Mouse (Mus musculus): ENCODE measurements around the gene Fbp1.
"Not testable (repeated sequence)": the region's sequence is repeated elsewhere in the genome, so short reads cannot be mapped to it uniquely, and the experiment has no call there.

Gene Fbp1

GRCm38 (mm10) chr13:62883925-62884324 lies 4.2 kb downstream of the Fbp1 start:
- no peak for DNase-seq (ENCODE audit: inconsistent ontology term)

- no peak for DNase-seq (ENCODE audit: inconsistent ontology term)
Observed at GRCm38 (mm10) chr13:62883436-62883835, 4.6 kb downstream of the Fbp1 start.

DNA sequence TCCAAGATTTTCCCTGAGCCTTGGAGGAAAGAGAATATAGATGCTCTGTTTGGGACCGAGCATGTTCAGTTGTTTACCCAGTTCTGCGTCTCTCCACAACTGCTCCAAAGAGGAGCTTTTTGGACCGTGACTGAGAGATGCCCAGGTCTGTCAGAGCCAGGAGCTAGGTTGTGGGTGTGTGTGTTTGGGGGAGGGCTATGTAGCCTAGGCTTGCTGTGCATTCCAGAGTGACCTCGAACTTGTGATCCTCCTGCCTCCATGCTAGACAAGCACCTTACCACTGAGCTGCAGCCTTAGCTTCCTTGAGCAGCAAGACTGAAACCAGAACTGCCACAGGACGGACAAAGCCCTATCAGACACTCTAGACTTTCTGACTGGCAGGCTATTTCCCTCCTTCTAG lies 5.2 kb downstream of the Fbp1 start:
- DNase-seq (ENCODE audit: inconsistent ontology term) = no peak

GRCm38 (mm10) chr13:62881336-62881735 lies 6.7 kb downstream of the Fbp1 start:
- no peak for DNase-seq (ENCODE audit: inconsistent ontology term)

- DNase-seq (ENCODE audit: inconsistent ontology term) = peak; percentile 48
Observed at GRCm38 (mm10) chr13:62879831-62880615, 8.1 kb downstream of the Fbp1 start.

DNA sequence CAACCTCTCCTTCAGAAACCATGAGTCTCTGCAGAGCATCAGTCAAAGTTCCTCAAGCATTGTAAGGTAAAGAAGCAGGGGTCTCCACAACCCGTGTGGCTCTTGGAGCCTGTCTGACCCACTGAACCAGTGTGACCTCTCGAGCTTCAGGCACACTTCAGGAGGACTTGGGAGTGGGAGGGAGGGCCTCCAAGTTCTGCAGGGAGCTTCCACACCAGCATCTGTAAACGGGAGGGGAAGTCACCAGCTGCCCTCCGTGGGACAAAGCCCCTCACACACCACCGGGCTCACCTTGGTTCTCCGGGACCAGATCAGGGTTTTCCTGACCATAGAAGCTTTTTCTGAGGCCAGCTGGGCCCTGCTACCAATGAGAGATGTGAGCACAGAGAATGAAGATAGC lies 8.7 kb downstream of the Fbp1 start:
- no peak for DNase-seq (ENCODE audit: inconsistent ontology term)

- DNase-seq (ENCODE audit: inconsistent ontology term) = no peak
Observed at GRCm38 (mm10) chr13:62877247-62877646, 10.8 kb downstream of the Fbp1 start.

- DNase-seq (ENCODE audit: inconsistent ontology term) = no peak
Observed at GRCm38 (mm10) chr13:62876111-62876510, 12.0 kb downstream of the Fbp1 start.

DNA sequence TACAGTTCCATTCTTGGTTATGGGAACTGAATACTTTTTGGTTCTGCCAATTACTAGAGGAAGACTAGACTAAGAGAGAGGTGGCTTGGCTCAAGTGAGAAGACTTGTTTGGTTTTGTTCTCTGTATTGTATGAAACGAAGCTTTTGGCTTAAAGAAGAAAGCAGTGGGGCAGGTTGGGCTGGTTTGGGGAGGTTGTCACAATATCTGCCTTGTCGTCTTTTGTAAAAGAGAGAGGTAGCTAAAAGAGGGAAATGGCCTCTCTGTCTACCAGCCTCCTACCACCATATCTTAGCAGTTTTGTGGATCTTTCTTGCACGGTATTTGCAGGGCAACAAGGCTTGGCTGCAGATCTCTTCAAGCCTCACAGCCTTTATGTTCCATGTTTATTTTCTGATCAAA lies 15.8 kb downstream of the Fbp1 start:
- no peak for DNase-seq (ENCODE audit: inconsistent ontology term)

GRCm38 (mm10) chr13:62870605-62871004 lies 17.5 kb downstream of the Fbp1 start:
- DNase-seq (ENCODE audit: inconsistent ontology term) = no peak

DNA sequence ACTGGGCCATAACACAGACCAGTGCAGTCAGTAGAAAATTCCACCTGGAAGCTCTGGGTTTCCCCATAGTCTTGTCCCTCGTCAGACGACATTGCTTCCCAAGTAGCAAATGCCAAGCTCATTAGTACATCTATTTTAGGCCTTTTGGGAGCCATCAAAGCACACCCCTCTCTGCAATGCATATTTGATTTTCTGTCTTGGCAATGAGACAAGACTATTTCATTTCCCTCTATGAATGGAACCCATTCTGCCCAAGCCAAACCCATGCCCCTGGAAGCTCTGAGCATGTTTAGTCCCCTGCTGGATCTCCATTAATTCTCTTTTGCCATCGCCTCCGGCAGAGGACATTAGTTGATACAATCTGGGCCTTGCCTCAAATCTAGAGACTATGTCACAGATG lies 21.3 kb downstream of the Fbp1 start:
- DNase-seq (ENCODE audit: inconsistent ontology term) = peak; percentile 88

- DNase-seq (ENCODE audit: inconsistent ontology term) = peak; percentile 41
Observed at GRCm38 (mm10) chr13:62865651-62866315, 22.3 kb downstream of the Fbp1 start.

DNA sequence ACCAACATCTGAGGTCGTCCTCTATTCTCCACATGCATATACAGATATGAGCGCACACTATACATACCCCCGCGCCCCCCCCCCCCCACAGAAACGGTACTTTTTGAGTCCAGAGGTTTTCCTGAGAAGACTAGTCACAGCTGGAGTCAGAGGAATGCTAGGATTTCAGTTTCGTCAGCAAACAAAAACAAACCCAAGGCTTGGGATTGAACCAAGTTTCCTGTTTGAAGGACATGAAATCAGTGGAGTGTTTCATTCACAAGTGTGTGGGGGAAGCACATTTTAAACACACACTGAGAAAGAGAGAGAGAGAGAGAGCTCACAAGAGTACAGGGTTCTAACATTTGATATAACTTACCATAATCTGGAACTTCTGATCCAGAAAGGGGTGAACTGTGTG lies 24.3 kb downstream of the Fbp1 start:
- no peak for DNase-seq (ENCODE audit: inconsistent ontology term)

GRCm38 (mm10) chr13:62862875-62863274 lies 25.2 kb downstream of the Fbp1 start:
- no peak for DNase-seq (ENCODE audit: inconsistent ontology term)

DNA sequence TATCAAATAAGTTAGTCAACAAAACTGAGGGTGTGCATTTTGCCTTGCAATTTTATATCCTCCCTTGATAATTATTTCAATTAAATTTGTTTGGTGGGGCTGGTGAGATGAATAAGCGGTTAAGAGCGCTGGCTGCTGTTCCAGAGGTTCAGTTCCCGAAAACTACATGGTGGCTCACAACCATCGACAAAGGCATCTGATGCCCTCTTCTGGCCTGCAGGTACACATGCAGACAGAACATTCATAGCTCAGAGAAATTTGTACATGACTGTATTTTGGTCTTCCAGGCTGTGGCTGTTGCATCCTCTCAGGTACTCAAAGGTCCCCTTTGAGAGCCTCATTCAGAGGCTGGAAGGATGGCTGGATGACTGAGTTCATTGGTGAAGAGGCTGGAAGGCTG lies 28.0 kb downstream of the Fbp1 start:
- DNase-seq (ENCODE audit: inconsistent ontology term) = no peak

DNA sequence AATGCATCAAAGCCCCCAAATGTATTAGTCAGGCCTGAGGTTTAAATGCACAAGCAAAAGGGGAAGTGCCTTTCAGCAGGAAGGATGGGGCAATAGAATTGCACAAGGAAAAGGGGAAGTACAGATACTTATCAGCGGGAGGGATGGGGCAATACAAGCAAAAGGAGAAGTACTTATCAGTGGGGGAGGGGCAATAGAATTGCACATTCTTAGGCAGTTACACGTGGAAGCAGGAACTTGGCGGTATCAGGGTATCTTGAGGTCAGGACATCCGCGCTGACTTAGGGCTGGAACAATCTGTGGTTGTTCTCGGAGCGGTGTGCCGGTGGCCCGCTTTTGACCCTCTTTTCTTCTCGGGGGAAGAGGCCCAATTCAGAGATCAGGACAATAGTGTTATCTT lies 28.8 kb downstream of the Fbp1 start:
- DNase-seq (ENCODE audit: inconsistent ontology term) = not testable (repeated sequence)

DNA sequence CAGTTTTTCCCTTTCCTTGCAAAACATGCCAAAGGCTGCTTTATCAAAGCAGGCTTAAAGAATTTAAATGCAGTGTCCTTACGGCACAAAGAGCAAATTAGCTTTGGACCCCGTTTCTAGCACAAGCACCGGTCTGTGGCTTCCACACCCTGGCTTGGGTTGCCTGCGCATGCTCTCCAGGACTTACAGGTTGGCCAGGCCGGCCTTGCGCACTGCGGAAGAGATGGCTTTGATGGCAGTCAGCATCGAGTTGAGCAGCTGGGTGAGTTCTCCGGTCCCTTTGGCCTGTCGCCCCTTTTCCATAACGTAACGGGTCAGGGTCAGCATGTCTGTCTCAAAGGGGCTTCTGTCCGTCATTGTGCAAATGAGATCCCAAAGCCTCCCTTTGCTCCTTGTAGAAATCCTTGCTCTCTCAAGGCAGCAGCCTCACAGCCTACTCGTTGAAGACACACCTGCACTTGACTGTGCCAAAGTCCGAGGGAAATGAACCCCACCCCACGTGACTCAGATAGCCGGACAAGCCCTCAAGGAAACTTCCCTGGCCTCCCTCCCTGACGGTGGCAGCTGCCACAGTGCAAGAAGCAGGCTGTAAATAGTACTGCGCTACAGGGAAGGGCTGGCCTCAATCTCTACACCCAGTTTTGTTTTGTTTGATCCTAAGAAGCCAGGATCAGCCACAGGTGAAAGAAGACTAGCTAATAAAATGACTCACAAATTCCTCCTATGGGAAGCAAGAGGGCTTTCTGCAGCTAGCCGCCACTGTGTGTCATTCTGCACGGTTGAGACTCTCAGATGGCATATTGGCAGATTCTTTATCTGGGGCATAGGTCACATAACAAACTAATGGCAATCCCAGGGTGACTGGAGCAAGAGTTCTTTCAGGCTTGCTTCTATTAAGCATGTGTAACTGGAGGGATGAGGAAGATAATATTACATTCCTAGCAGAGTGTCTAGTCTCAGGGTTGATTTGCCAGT lies 29.9 kb downstream of the Fbp1 start, which contains the start of gene Fbp2:
Fbp2 (minus strand) TSS at position 482 of the 975 bp plus-strand sequence.
- peak; percentile 19 for DNase-seq (ENCODE audit: inconsistent ontology term)

- no peak for DNase-seq (ENCODE audit: inconsistent ontology term)
Observed at GRCm38 (mm10) chr13:62856850-62857249, 31.2 kb downstream of the Fbp1 start.

GRCm38 (mm10) chr13:62856305-62856675 lies 31.8 kb downstream of the Fbp1 start:
- DNase-seq (ENCODE audit: inconsistent ontology term) = peak; percentile 81

DNA sequence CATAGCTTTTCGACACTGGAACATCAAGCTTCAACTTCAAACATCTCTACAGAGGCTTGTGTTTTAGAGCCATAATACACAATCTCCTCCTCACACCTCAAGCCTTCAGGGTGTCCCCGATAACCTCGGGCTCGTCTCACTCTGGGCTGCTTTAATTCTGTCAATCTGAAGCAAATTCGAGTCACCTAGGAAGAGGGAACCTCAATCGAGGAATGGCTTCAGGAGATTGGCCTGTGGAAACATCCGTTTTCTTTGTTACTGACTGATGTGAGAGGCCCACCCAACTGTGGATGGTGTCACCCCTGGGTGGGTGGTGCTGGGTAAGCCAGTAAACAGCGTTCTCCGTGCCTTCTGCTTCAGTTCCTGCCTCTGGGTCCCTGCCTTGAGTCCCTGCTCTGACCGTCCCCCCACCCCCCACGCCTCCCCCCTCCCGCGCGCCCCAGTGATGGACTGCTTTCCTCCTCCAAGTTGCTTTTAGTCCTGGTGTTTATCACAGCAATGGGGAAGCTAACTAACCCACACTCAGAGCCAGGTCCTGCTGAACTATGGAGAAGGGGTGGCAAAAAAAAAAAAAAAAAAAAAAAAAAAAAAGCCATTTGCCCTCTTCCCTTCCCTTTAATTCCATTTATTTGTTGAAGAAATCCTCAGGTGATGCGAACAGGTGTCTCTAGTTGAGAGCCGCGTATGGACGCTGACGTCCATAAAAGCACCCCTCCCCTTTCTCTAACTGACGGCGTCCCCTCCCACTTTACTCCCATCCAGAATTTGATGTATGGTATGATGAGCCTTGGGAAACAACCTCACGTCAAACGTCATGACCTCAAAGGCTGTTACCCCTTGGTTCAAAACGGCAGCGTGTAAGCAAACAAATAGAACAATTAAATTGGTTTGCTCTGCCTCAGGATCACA lies 32.4 kb downstream of the Fbp1 start:
- DNase-seq (ENCODE audit: inconsistent ontology term) = no peak

GRCm38 (mm10) chr13:62854666-62855065 lies 33.4 kb downstream of the Fbp1 start:
- DNase-seq (ENCODE audit: inconsistent ontology term) = peak; percentile 47

Data from Muller cell, postnatal 12 days (primary cell).